Mouse (Mus musculus) limb, embryonic 13.5 days (tissue): Measurements from ENCODE around the gene Sec22b. TPM values are rescaled to one million over a fixed set of nuclear protein-coding genes. Genes with fewer than 3 reads are reported as not detected.

Source experiments
- ATAC-seq: fragments of 200-750 bp; cut with Nextera tagmentation; 2 replicates; pipeline ENCODE4 v1.8.0; 2017; ENCODE audit warnings: low read depth, moderate number of reproducible peaks, moderate TSS enrichment; ENCODE audit not compliant: low FRiP score
- H3K27ac ChIP-seq: fragments of 300-500 bp; sonication (generic); 2 replicates; pipeline ENCODE4 v1.5.1; 2015; ENCODE audit warnings: inconsistent platforms, mild to moderate bottlenecking, moderate library complexity
- H3K27me3 ChIP-seq: fragments of 300-500 bp; sonication (generic); 2 replicates; pipeline ENCODE4 v1.6.1; 2015; ENCODE audit warnings: mild to moderate bottlenecking, inconsistent platforms
- H3K36me3 ChIP-seq: fragments of 300-500 bp; sonication (generic); 2 replicates; pipeline ENCODE4 v1.6.1; 2015; ENCODE audit warnings: inconsistent platforms, mild to moderate bottlenecking, moderate library complexity
- H3K4me1 ChIP-seq: fragments of 300-500 bp; sonication (generic); 2 replicates; pipeline ENCODE4 v1.6.1; 2015; ENCODE audit warnings: inconsistent platforms
- H3K4me2 ChIP-seq: fragments of 300-500 bp; sonication (generic); replicated peaks from 2 replicates; pipeline ENCODE4 v1.6.1; 2015; ENCODE audit warnings: inconsistent platforms, mild to moderate bottlenecking, moderate library complexity
- H3K4me3 ChIP-seq: fragments of 300-500 bp; sonication (generic); 2 replicates; pipeline ENCODE4 v1.5.1; 2015; ENCODE audit warnings: moderate library complexity, mild to moderate bottlenecking, inconsistent platforms
- H3K9ac ChIP-seq: fragments of 300-500 bp; sonication (generic); 2 replicates; pipeline ENCODE4 v1.6.1; 2015; ENCODE audit warnings: mild to moderate bottlenecking, inconsistent platforms
- H3K9me3 ChIP-seq: fragments of 300-500 bp; sonication (generic); 2 replicates; pipeline ENCODE4 v1.6.1; 2016; ENCODE audit warnings: inconsistent platforms
- WGBS: fragments of 180-500 bp; shearing (Covaris S2); methylation state at CpG from one replicate; pipeline ENCODE4 v1.1.7; 2015; 5-methylcytosine and 5-hydroxymethylcytosine counted together
- polyA plus RNA-seq: library from polyadenylated mRNA; unstranded; fragments of >200 nt; fragmentation: Nextera tagmentation; extraction: Ambion mirVana; gene quantifications from 2 replicates; pipeline ENCODE4 v1.2.1, GENCODE M21; 2015

Gene Sec22b
- polyA plus RNA-seq, 1 experiment from 2014 or later, result 165 TPM

GRCm38 (mm10) chr3:97968191-97968590 lies 67.2 kb downstream of the Sec22b start:
- Histone ChIP-seq H3K4me3 (no peak overlapping the region), H3K4me1 (peaks cover 19% of the 10 kb centered on the region), H3K9me3 (no peaks in the 10 kb centered on the region), H3K27me3 (no peaks in the 10 kb centered on the region), H3K36me3 (no peaks in the 10 kb centered on the region), H3K4me2 (no peak overlapping the region), H3K27ac (no peak overlapping the region), H3K9ac (no peak overlapping the region)
- 81% methylated on average over 2 of the region's 2 CpGs for WGBS
- ATAC-seq, result no peak

GRCm38 (mm10) chr3:97969019-97969418 lies 68.0 kb downstream of the Sec22b start:
- H3K9ac ChIP-seq, result no peak overlapping the region
- H3K4me3 ChIP-seq, result no peak overlapping the region
- no peaks in the 10 kb centered on the region for H3K9me3 ChIP-seq
- 55% methylated on average over 1 of the region's 1 CpGs for WGBS
- no peak overlapping the region for H3K4me2 ChIP-seq
- peaks cover 19% of the 10 kb centered on the region for H3K4me1 ChIP-seq
- H3K27me3 ChIP-seq, result no peaks in the 10 kb centered on the region
- H3K27ac ChIP-seq, result no peak overlapping the region
- ATAC-seq, result no peak
- H3K36me3 ChIP-seq, result no peaks in the 10 kb centered on the region

GRCm38 (mm10) chr3:97971117-97971516 lies 70.1 kb downstream of the Sec22b start:
- no peak for ATAC-seq
- Histone ChIP-seq H3K9me3 (no peaks in the 10 kb centered on the region; the same call in 1 of the 2 replicates), H3K27me3 (no peaks in the 10 kb centered on the region), H3K36me3 (no peaks in the 10 kb centered on the region), H3K4me3 (no peak overlapping the region), H3K27ac (no peak overlapping the region), H3K4me2 (no peak overlapping the region), H3K4me1 (0 out of 2 replicates have a peak, but pooled peaks cover 9% of the 10 kb centered on the region), H3K9ac (no peak overlapping the region)
- WGBS, result 17% methylated on average over 7 of the region's 7 CpGs

GRCm38 (mm10) chr3:97972200-97972599 lies 71.2 kb downstream of the Sec22b start:
- Histone ChIP-seq H3K4me2 (no peak overlapping the region), H3K4me1 (0 out of 2 replicates have a peak, but pooled peaks cover 9% of the 10 kb centered on the region), H3K9me3 (no peaks in the 10 kb centered on the region; the same call in 1 of the 2 replicates), H3K27ac (no peak overlapping the region), H3K9ac (no peak overlapping the region), H3K4me3 (no peak overlapping the region), H3K27me3 (no peaks in the 10 kb centered on the region), H3K36me3 (no peaks in the 10 kb centered on the region)
- 47% methylated on average over 5 of the region's 5 CpGs for WGBS
- ATAC-seq, result no peak

GRCm38 (mm10) chr3:97972707-97973106 lies 71.7 kb downstream of the Sec22b start:
- no peak overlapping the region for H3K27ac ChIP-seq
- WGBS, result 73% methylated on average over 4 of the region's 4 CpGs

More at GRCm38 (mm10) chr3:97972707-97973106, 71.7 kb downstream of the Sec22b start:
- Histone ChIP-seq H3K9ac (no peak overlapping the region), H3K27me3 (no peaks in the 10 kb centered on the region), H3K4me2 (no peak overlapping the region), H3K36me3 (no peaks in the 10 kb centered on the region), H3K4me3 (no peak overlapping the region), H3K9me3 (no peaks in the 10 kb centered on the region; the same call in 1 of the 2 replicates), H3K4me1 (0 out of 2 replicates have a peak, but pooled peaks cover 9% of the 10 kb centered on the region)
- no peak for ATAC-seq

Other genes with a start within 250 kb of the Sec22b start
- gene Prkab2, start 243.0 kb upstream of the Sec22b start, polyA plus RNA-seq, result 6.8 and 7.8 TPM in 2 replicates
- gene Gm17651, start 226.5 kb upstream of the Sec22b start, polyA plus RNA-seq, result not detected in 2 replicates
- gene Pde4dip, start 12.5 kb upstream of the Sec22b start, polyA plus RNA-seq, result 31.8 and 36.6 TPM in 2 replicates
- 39.9 and 43.5 TPM in 2 replicates for gene Notch2, start 112.3 kb downstream of the Sec22b start, polyA plus RNA-seq